Mouse (Mus musculus): ENCODE data around the gene Flt4.
"Not testable (repeated sequence)": the region's sequence is repeated elsewhere in the genome, so short reads cannot be mapped to it uniquely, and the experiment has no call there.

Gene Flt4

GRCm38 (mm10) chr11:49608938-49609867 is at the start of gene Flt4:
Gene Flt4 (plus strand): TSS chr11:49609263.
- DNase-seq (ENCODE audit: low read depth, low spot score); H3K27me3 ChIP-seq (ENCODE audit: control insufficient read depth, insufficient read depth, low read length, poor library complexity, severe bottlenecking); H3K36me3 ChIP-seq (ENCODE audit: control insufficient read depth, insufficient read depth, low read length, poor library complexity, severe bottlenecking): not testable (repeated sequence)

GRCm38 (mm10) chr11:49575054-49575453 is 34.0 kb upstream of the Flt4 start:
- H3K36me3 ChIP-seq (ENCODE audit: control insufficient read depth, insufficient read depth, low read length, poor library complexity, severe bottlenecking); H3K27me3 ChIP-seq (ENCODE audit: control insufficient read depth, insufficient read depth, low read length, poor library complexity, severe bottlenecking): not testable (repeated sequence)
- DNase-seq (ENCODE audit: low read depth, low spot score) = peak; percentile 15

- H3K27me3 ChIP-seq (ENCODE audit: control insufficient read depth, insufficient read depth, low read length, poor library complexity, severe bottlenecking); DNase-seq (ENCODE audit: low read depth, low spot score); H3K36me3 ChIP-seq (ENCODE audit: control insufficient read depth, insufficient read depth, low read length, poor library complexity, severe bottlenecking): not testable (repeated sequence)
Measured at GRCm38 (mm10) chr11:49580452-49580851, 28.6 kb upstream of the Flt4 start.

GRCm38 (mm10) chr11:49590213-49590612 is 18.9 kb upstream of the Flt4 start:
- Histone ChIP-seq H3K27me3 (ENCODE audit: control insufficient read depth, insufficient read depth, low read length, poor library complexity, severe bottlenecking) (no peaks in the 10 kb centered on the region), H3K36me3 (ENCODE audit: control insufficient read depth, insufficient read depth, low read length, poor library complexity, severe bottlenecking) (no peaks in the 10 kb centered on the region)
- no peak for DNase-seq (ENCODE audit: low read depth, low spot score)

- not testable (repeated sequence) for H3K36me3 ChIP-seq (ENCODE audit: control insufficient read depth, insufficient read depth, low read length, poor library complexity, severe bottlenecking); DNase-seq (ENCODE audit: low read depth, low spot score); H3K27me3 ChIP-seq (ENCODE audit: control insufficient read depth, insufficient read depth, low read length, poor library complexity, severe bottlenecking)
Measured at GRCm38 (mm10) chr11:49597149-49597548, 11.9 kb upstream of the Flt4 start.

GRCm38 (mm10) chr11:49608306-49608705 is 757 bp upstream of the Flt4 start:
- H3K36me3 ChIP-seq (ENCODE audit: control insufficient read depth, insufficient read depth, low read length, poor library complexity, severe bottlenecking); H3K27me3 ChIP-seq (ENCODE audit: control insufficient read depth, insufficient read depth, low read length, poor library complexity, severe bottlenecking); DNase-seq (ENCODE audit: low read depth, low spot score): not testable (repeated sequence)

GRCm38 (mm10) chr11:49609868-49610824 is 1.1 kb downstream of the Flt4 start:
- H3K27me3 ChIP-seq (ENCODE audit: control insufficient read depth, insufficient read depth, low read length, poor library complexity, severe bottlenecking); DNase-seq (ENCODE audit: low read depth, low spot score); H3K36me3 ChIP-seq (ENCODE audit: control insufficient read depth, insufficient read depth, low read length, poor library complexity, severe bottlenecking): not testable (repeated sequence)

DNA sequence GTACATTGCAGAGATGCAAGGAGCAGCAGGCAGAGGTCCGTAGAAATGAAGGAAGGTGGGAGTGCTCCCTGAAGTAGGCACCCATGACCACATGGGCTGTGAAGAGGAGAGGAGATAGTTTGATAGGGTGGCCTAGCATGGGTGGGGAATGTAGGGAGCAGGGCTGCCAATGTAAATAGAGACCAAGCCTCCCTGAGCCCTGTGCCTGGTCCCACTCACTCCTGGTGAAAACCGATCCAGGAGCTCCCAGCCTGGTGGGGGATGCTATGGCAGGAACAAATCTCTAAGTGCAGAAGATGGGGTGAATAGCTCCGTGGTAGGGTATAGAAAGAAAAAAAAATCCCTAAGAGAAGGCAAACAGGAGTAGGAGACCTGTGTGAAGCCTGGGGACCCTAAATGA is 2.3 kb downstream of the Flt4 start:
- H3K27me3 ChIP-seq (ENCODE audit: control insufficient read depth, insufficient read depth, low read length, poor library complexity, severe bottlenecking); DNase-seq (ENCODE audit: low read depth, low spot score); H3K36me3 ChIP-seq (ENCODE audit: control insufficient read depth, insufficient read depth, low read length, poor library complexity, severe bottlenecking): not testable (repeated sequence)

DNA sequence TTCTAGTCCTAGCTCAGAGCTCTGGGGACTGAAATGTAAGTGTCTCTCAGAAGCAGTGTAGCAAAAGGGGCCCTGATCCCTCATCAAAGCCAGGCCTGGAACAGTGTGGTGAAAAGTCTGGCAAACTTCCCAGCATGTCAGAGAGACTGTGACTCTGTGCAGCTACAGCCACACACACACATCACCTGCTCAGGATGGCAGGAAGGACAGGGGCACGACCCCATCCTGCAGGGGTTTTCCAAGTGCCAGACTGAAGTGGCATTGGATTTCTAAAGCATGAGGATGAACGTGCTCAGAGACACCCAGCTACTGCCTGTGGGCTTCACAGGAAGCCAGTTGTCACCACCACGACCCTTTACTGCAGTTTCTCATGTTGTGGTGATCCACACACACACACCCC is 3.1 kb downstream of the Flt4 start:
- no peak for DNase-seq (ENCODE audit: low read depth, low spot score)
- Histone ChIP-seq H3K27me3 (ENCODE audit: control insufficient read depth, insufficient read depth, low read length, poor library complexity, severe bottlenecking) (no peaks in the 10 kb centered on the region; the same call in 1 of the 2 replicates), H3K36me3 (ENCODE audit: control insufficient read depth, insufficient read depth, low read length, poor library complexity, severe bottlenecking) (no peaks in the 10 kb centered on the region)

DNA sequence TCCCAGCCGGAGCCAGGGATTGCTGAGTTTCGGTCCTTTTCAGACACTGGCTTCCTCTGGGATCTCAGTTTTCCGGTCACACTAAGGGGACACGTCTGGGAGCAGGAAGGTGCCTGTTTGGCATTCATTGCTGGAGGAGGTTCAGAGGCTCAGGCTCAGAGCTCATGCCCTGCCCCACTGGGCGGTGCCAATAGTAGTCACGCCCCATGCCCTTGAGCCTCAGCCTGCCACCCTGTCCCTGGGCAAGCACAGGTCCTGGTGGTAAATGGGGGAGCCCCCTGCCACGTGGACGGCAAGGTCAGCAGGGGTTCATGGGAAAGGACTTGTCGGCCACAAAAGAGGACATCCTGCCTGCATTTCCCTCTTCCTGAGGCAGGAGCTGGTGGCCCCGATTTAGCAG is 4.3 kb downstream of the Flt4 start:
- DNase-seq (ENCODE audit: low read depth, low spot score) = no peak
- no peaks in the 10 kb centered on the region; the same call in 1 of the 2 replicates for H3K27me3 ChIP-seq (ENCODE audit: control insufficient read depth, insufficient read depth, low read length, poor library complexity, severe bottlenecking)
- H3K36me3 ChIP-seq (ENCODE audit: control insufficient read depth, insufficient read depth, low read length, poor library complexity, severe bottlenecking) = no peaks in the 10 kb centered on the region

GRCm38 (mm10) chr11:49615856-49616725 is 7.0 kb downstream of the Flt4 start:
- DNase-seq (ENCODE audit: low read depth, low spot score) = no peak
- no peaks in the 10 kb centered on the region for H3K27me3 ChIP-seq (ENCODE audit: control insufficient read depth, insufficient read depth, low read length, poor library complexity, severe bottlenecking)
- no peaks in the 10 kb centered on the region for H3K36me3 ChIP-seq (ENCODE audit: control insufficient read depth, insufficient read depth, low read length, poor library complexity, severe bottlenecking)

DNA sequence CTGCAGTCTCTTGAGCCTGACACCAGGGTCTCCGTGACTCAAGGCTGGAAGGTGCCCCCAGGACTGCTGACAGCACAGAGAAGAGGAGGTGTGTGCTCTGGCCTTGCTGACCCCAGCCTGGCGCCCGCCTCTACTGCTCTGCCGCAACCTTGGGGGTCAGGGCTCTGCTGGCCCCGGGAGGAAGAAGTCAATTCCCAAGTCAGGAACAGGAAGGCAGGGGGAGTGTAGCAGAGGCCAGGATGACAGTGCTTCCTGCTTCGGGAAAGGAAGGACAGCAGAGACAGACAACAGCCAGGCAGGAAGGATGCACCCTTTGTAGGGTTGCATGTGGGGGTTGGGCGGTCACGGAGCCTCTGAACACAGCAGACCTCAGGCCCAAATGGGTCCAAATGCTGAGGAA is 9.4 kb downstream of the Flt4 start:
- DNase-seq (ENCODE audit: low read depth, low spot score) = no peak
- H3K36me3 ChIP-seq (ENCODE audit: control insufficient read depth, insufficient read depth, low read length, poor library complexity, severe bottlenecking) = no peaks in the 10 kb centered on the region
- no peaks in the 10 kb centered on the region for H3K27me3 ChIP-seq (ENCODE audit: control insufficient read depth, insufficient read depth, low read length, poor library complexity, severe bottlenecking)

DNA sequence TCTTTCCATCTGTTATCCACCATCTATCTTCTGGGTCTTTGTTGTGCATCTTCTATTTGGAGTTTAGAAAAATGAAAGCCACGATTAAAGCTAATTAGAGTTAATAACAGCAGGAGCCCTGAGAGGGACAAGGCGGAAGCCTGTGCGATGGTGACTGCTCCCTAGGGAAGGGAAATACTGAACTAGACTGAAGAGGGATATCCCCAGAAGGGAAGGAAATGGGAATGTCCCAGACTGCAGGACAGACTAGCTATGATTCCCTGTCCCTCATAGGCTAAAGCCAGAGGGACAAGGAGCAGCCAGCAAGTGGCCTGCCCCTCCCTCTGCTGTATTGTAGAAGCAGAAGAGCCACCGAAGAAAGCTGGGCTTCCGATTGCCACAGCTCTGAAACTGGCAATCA is 12.9 kb downstream of the Flt4 start:
- DNase-seq (ENCODE audit: low read depth, low spot score) = no peak
- Histone ChIP-seq H3K27me3 (ENCODE audit: control insufficient read depth, insufficient read depth, low read length, poor library complexity, severe bottlenecking) (no peaks in the 10 kb centered on the region), H3K36me3 (ENCODE audit: control insufficient read depth, insufficient read depth, low read length, poor library complexity, severe bottlenecking) (no peaks in the 10 kb centered on the region)

DNA sequence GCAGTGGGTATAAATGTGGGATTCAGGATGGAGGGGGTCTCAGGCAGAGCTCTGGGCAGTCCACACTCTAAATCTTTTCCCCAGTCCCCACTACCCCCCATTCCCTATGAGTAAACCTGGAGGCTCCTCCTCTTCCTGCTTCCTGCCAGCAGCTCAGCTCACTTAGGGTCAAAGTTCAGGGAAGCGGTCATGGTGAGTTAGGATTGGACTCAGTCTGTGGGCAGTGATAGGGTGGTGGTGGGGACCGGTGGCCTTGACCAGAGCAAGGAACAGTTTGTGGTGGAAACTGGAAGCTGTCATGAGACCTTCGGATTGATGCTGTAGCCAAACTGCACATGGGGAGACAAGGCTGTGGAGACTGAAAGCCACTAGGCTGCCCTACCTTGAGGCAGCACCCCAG is 15.1 kb downstream of the Flt4 start:
- no peak for DNase-seq (ENCODE audit: low read depth, low spot score)
- Histone ChIP-seq H3K27me3 (ENCODE audit: control insufficient read depth, insufficient read depth, low read length, poor library complexity, severe bottlenecking) (no peaks in the 10 kb centered on the region), H3K36me3 (ENCODE audit: control insufficient read depth, insufficient read depth, low read length, poor library complexity, severe bottlenecking) (no peaks in the 10 kb centered on the region)

Data from splenic B cell, adult 2 months (primary cell).